Mouse (Mus musculus): ENCODE results near the gene Tbck. TPM values are rescaled to one million over a fixed set of nuclear protein-coding genes. Genes with fewer than 3 reads are reported as not detected.

Gene Tbck
- polyA plus RNA-seq, 1 experiment from 2014 or later = 21.2 TPM

GRCm38 (mm10) chr3:132850431-132850830 is 166.5 kb downstream of the Tbck start:
- Histone ChIP-seq H3K4me1 (peaks cover 24% of the 10 kb centered on the region; the same call in 1 of the 2 replicates), H3K4me3 (no peak overlapping the region), H3K27me3 (ENCODE audit: poor library complexity, severe bottlenecking) (no peaks in the 10 kb centered on the region), H3K9me3 (no peaks in the 10 kb centered on the region), H3K36me3 (replicated peaks) (no peaks in the 10 kb centered on the region), H3K27ac (no peak overlapping the region)
- WGBS = 86% methylated on average over 2 of the region's 2 CpGs
- DNase-seq (ENCODE audit: extremely low spot score, low spot score) = no peak

- Histone ChIP-seq H3K9me3 (no peaks in the 10 kb centered on the region), H3K4me1 (peaks cover 34% of the 10 kb centered on the region), H3K27ac (no peak overlapping the region), H3K4me3 (no peak overlapping the region), H3K27me3 (ENCODE audit: poor library complexity, severe bottlenecking) (no peaks in the 10 kb centered on the region), H3K36me3 (replicated peaks) (no peaks in the 10 kb centered on the region)
- DNase-seq (ENCODE audit: extremely low spot score, low spot score) = no peak
- 61% methylated on average over 1 of the region's 1 CpGs for WGBS
Measured at GRCm38 (mm10) chr3:132851417-132851816, 167.5 kb downstream of the Tbck start.

GRCm38 (mm10) chr3:132851841-132852728 is 168.1 kb downstream of the Tbck start:
- no peaks in the 10 kb centered on the region for H3K9me3 ChIP-seq
- H3K4me1 ChIP-seq = peaks cover 38% of the 10 kb centered on the region
- H3K36me3 ChIP-seq (replicated peaks) = no peaks in the 10 kb centered on the region
- no peak overlapping the region for H3K4me3 ChIP-seq
- no peaks in the 10 kb centered on the region for H3K27me3 ChIP-seq (ENCODE audit: poor library complexity, severe bottlenecking)
- no peak for DNase-seq (ENCODE audit: extremely low spot score, low spot score)
- H3K27ac ChIP-seq = no peak overlapping the region
- 76% methylated on average over 28 of the region's 28 CpGs for WGBS

GRCm38 (mm10) chr3:132854271-132854670 is 170.3 kb downstream of the Tbck start:
- Histone ChIP-seq H3K4me1 (peaks cover 44% of the 10 kb centered on the region), H3K27me3 (ENCODE audit: poor library complexity, severe bottlenecking) (no peaks in the 10 kb centered on the region), H3K9me3 (no peaks in the 10 kb centered on the region), H3K4me3 (no peak overlapping the region), H3K27ac (no peak overlapping the region), H3K36me3 (replicated peaks) (no peaks in the 10 kb centered on the region)
- WGBS = 92% methylated on average over 9 of the region's 9 CpGs
- no peak for DNase-seq (ENCODE audit: extremely low spot score, low spot score)

- peak; percentile 37 for DNase-seq (ENCODE audit: extremely low spot score, low spot score)
- no peaks in the 10 kb centered on the region for H3K9me3 ChIP-seq
- peak overlapping the region; percentile 69 for H3K27ac ChIP-seq
- no peak overlapping the region for H3K4me3 ChIP-seq
- H3K27me3 ChIP-seq (ENCODE audit: poor library complexity, severe bottlenecking) = no peaks in the 10 kb centered on the region
- H3K4me1 ChIP-seq = peaks cover 55% of the 10 kb centered on the region
- no peaks in the 10 kb centered on the region for H3K36me3 ChIP-seq (replicated peaks)
- WGBS = 61% methylated on average over 9 of the region's 9 CpGs
Measured at GRCm38 (mm10) chr3:132855458-132856212, 171.7 kb downstream of the Tbck start.

DNA sequence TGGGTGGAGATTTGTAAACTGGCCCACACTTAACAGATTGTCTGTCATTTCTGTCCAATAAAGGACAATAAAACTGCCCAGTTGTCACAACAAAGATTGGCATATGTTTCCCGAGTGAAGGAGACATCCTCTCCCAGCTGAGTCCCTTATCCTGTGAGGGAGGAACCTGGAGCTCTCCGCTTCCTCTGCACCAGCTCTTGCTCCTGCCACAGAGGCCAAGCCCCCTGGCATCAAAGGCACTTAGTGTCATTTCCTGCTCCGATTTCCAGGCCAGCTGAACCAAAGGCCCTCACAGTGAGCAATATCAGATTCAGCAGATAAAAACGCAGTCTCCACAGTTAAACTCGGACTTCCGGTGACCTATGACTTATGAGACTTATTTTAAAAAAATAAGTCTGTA is 172.7 kb downstream of the Tbck start:
- Histone ChIP-seq H3K4me3 (no peak overlapping the region), H3K27ac (no peak overlapping the region), H3K27me3 (ENCODE audit: poor library complexity, severe bottlenecking) (no peaks in the 10 kb centered on the region), H3K36me3 (replicated peaks) (no peaks in the 10 kb centered on the region), H3K4me1 (peaks cover 50% of the 10 kb centered on the region), H3K9me3 (no peaks in the 10 kb centered on the region)
- 68% methylated on average over 6 of the region's 6 CpGs for WGBS
- DNase-seq (ENCODE audit: extremely low spot score, low spot score) = no peak

DNA sequence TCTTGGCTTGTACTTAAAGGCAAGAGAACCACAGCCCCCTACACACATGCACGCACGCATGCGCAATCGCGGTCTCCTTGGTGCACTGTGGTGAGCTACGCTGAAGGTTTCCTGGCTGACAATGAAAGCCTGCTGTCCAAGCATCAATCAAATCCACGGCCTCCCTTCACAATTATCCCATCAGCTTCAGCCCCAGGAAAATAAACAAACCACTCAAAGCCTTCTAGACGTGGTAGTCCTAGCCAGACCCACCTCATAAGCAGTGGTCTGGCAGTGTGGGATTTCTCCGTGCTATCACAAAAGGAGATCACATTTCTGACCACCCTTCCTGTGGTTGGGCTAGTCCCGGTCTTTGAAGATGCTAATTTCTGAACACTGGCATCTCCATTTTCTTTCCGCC is 174.9 kb downstream of the Tbck start:
- H3K27ac ChIP-seq = no peak overlapping the region
- 79% methylated on average over 11 of the region's 11 CpGs for WGBS

GRCm38 (mm10) chr3:132859573-132859972 is 175.6 kb downstream of the Tbck start:
- no peak overlapping the region for H3K27ac ChIP-seq
- peaks cover 35% of the 10 kb centered on the region for H3K4me1 ChIP-seq
- H3K4me3 ChIP-seq = no peak overlapping the region
- no peaks in the 10 kb centered on the region for H3K27me3 ChIP-seq (ENCODE audit: poor library complexity, severe bottlenecking)
- no peaks in the 10 kb centered on the region for H3K36me3 ChIP-seq (replicated peaks)
- DNase-seq (ENCODE audit: extremely low spot score, low spot score) = no peak
- H3K9me3 ChIP-seq = no peaks in the 10 kb centered on the region
- WGBS = 91% methylated on average over 7 of the region's 7 CpGs

More for the DNA sequence above, 174.9 kb downstream of the Tbck start:
- H3K9me3 ChIP-seq = no peaks in the 10 kb centered on the region
- H3K4me3 ChIP-seq = no peak overlapping the region
- no peaks in the 10 kb centered on the region for H3K27me3 ChIP-seq (ENCODE audit: poor library complexity, severe bottlenecking)
- H3K36me3 ChIP-seq (replicated peaks) = no peaks in the 10 kb centered on the region
- peaks cover 35% of the 10 kb centered on the region for H3K4me1 ChIP-seq
- no peak for DNase-seq (ENCODE audit: extremely low spot score, low spot score)

- Histone ChIP-seq H3K4me3 (no peak overlapping the region), H3K4me1 (peaks cover 28% of the 10 kb centered on the region), H3K9me3 (no peaks in the 10 kb centered on the region), H3K36me3 (replicated peaks) (no peaks in the 10 kb centered on the region), H3K27ac (no peak overlapping the region), H3K27me3 (ENCODE audit: poor library complexity, severe bottlenecking) (no peaks in the 10 kb centered on the region)
- no peak for DNase-seq (ENCODE audit: extremely low spot score, low spot score)
- WGBS = 83% methylated on average over 8 of the region's 8 CpGs
Measured at GRCm38 (mm10) chr3:132860796-132861195, 176.9 kb downstream of the Tbck start.

DNA sequence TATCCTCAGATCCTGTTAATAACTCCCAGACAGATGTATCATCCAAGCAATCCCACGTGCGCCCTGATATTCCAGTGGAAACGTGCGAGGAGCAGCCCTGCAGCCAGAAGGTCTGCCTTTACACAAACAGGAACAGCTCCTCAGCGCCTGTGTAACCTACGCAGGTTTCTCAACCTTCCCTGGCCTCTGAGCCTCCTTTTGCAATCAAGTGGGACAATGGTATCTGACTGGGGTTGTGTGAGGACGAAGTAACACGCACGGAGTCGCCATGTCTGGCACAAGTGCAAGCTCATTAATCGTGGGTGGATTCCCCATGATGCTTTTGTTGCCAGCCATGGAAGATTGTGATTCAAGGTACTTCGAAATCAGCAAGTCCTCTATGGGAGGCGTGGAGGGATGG is 179.9 kb downstream of the Tbck start:
- no peaks in the 10 kb centered on the region for H3K36me3 ChIP-seq (replicated peaks)
- H3K27me3 ChIP-seq (ENCODE audit: poor library complexity, severe bottlenecking) = no peaks in the 10 kb centered on the region
- H3K4me1 ChIP-seq = peaks cover 15% of the 10 kb centered on the region
- H3K27ac ChIP-seq = no peak overlapping the region
- DNase-seq (ENCODE audit: extremely low spot score, low spot score) = no peak
- 87% methylated on average over 13 of the region's 13 CpGs for WGBS
- no peak overlapping the region for H3K4me3 ChIP-seq
- H3K9me3 ChIP-seq = no peaks in the 10 kb centered on the region

DNA sequence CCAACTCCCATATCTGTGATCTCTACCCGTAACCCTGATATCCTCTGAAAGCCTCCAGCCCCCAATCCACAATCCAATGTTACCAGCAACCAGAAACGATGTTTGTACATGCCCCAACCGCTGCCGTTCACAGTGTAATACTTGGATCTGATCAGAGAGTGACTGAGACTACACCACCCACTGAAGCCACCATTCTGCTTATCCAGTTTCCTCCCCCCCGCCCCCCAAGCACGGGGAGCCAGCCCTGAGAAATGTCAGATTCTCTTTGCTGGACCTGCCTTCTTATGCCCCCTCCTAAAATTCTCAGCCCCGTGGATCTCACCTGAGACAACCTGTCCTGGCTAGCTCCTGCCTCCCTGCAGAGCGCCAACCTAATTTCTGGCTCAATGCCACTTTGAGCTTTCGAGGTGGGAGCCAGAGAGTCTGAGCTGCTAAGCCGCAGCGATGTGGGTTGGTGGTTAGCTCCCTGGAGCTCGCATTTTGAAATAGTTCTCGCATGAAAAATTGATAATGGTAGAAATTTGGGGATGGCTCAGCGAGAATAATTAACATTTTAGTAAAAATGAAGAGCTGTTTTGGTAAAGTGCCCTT is 180.5 kb downstream of the Tbck start:
- Histone ChIP-seq H3K9me3 (no peaks in the 10 kb centered on the region), H3K27me3 (ENCODE audit: poor library complexity, severe bottlenecking) (no peaks in the 10 kb centered on the region), H3K27ac (no peak overlapping the region), H3K36me3 (replicated peaks) (no peaks in the 10 kb centered on the region), H3K4me1 (peaks cover 11% of the 10 kb centered on the region), H3K4me3 (no peak overlapping the region)
- WGBS = 87% methylated on average over 14 of the region's 14 CpGs
- DNase-seq (ENCODE audit: extremely low spot score, low spot score) = no peak

DNA sequence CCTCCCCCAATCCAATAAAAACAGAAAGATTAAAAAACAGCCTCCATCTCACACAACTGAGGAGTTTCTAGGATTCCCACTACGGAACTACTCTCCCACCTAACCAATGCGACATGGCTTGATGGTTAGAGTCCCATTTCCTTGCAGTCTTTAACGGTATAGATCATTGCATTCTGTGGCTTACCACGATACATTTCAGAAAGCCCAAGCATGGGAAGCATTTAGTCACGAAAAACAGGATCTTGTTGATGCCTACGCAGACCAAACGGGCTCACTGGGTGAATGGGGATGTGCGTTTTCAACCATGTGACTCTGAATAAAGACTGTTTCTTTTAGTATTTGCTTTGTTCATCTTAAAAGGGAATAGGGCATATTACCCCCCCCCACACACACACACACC is 181.0 kb downstream of the Tbck start:
- Histone ChIP-seq H3K4me3 (no peak overlapping the region), H3K36me3 (replicated peaks) (no peaks in the 10 kb centered on the region), H3K9me3 (no peaks in the 10 kb centered on the region), H3K27me3 (ENCODE audit: poor library complexity, severe bottlenecking) (no peaks in the 10 kb centered on the region), H3K27ac (no peak overlapping the region), H3K4me1 (peaks cover 7% of the 10 kb centered on the region)
- WGBS = 92% methylated on average over 8 of the region's 8 CpGs
- no peak for DNase-seq (ENCODE audit: extremely low spot score, low spot score)

- H3K4me3 ChIP-seq = no peak overlapping the region
- H3K4me1 ChIP-seq = peaks cover under 1% of the 10 kb centered on the region; the same call in 1 of the 2 replicates
- no peaks in the 10 kb centered on the region for H3K9me3 ChIP-seq
- H3K27me3 ChIP-seq (ENCODE audit: poor library complexity, severe bottlenecking) = no peaks in the 10 kb centered on the region
- no peak for DNase-seq (ENCODE audit: extremely low spot score, low spot score)
- WGBS = 90% methylated on average over 4 of the region's 4 CpGs
- H3K27ac ChIP-seq = no peak overlapping the region
- no peaks in the 10 kb centered on the region for H3K36me3 ChIP-seq (replicated peaks)
Measured at GRCm38 (mm10) chr3:132865596-132865995, 181.7 kb downstream of the Tbck start.
